Mouse (Mus musculus) Muller cell, postnatal 12 days (primary cell): Measurements from ENCODE around the gene Ppm1d.
A peak's percentile ranks its signal among the peaks of the same experiment; 100 is the strongest.

Experiments
- DNase-seq: peaks from one replicate; pipeline ENCODE4 v3.0.0-alpha.2; 2015; ENCODE audit errors: inconsistent ontology term

Gene Ppm1d

DNA sequence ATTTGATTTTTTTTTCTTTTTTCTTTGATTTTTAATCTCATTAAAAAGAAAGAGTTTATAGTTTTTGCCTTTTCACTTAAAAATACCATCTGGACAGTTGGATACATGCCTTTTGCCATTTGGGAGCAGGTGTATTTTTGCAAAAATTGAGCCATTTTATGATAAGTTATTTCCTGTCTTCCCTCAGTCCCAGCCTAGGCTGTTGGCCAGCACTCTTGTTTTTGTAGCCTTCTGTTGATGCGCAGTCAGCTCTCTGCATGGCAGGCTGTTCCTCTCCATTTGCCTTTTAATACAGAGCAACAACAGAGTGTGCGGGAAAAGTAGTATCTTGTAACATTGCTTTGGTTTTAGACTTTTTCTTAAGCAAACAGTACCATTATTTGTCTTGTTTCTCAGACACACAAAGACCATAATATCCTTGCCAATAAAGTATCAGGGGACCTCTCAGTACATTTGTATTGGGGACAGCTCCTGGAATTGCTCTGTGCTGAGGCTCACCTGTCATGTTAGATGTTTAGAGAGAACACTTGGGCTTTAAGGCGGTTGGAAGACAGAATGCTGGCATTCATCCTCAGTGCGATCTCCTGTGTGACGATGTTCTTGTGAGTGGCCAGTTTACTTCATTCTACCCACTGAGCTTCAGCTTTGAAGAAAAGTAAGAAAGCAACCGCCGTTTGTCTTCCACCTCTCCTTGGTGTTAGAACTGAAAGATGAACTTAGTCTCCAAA is 18.3 kb downstream of the Ppm1d start:
- DNase-seq = no peak

DNA sequence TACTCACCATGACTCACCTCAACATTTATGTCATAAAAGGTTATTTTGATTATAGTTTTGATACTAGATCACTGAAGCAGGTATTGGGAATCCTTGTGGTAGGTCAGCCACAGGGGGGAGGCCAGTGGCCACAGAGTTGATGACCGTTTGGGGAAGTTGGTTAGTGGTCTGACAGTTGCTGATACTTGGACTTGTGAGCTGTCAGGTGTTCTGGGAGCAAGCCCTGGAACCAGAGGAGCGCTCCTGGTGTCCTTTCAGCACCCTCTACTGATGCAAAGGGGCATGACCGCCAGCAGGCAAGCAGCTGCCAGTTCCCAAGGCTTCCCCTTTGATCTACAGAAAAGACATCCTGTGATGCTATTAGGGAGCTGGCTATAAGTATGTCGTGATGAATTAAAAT is 23.7 kb downstream of the Ppm1d start:
- peak; percentile 44 for DNase-seq

DNA sequence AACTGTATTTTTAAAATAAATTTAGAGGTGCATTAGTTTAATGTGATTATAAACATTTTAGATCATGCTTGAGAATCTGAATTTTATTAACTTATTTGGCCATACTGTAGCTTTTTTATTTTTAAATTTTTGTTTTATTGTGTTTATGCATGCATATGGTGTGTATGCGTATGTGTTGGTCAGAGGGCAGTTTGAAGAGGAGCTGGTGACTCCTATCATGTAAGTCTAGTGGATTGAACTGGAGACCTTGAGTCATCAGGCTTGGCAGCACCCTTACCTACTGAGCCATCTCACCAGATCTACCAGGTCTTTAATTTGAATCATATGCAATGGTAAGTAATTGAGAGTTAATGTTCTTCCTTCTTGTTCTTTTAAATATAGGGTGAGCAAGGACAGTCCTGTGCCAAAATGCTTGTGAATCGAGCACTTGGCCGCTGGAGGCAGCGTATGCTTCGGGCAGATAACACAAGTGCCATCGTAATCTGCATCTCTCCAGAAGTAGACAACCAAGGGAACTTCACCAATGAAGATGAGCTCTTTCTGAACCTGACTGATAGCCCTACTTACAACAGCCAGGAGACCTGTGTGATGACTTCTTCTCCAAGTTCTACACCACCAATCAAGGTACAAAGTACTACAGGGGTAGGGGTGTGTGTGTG is 28.3 kb downstream of the Ppm1d start:
- DNase-seq = no peak

DNA sequence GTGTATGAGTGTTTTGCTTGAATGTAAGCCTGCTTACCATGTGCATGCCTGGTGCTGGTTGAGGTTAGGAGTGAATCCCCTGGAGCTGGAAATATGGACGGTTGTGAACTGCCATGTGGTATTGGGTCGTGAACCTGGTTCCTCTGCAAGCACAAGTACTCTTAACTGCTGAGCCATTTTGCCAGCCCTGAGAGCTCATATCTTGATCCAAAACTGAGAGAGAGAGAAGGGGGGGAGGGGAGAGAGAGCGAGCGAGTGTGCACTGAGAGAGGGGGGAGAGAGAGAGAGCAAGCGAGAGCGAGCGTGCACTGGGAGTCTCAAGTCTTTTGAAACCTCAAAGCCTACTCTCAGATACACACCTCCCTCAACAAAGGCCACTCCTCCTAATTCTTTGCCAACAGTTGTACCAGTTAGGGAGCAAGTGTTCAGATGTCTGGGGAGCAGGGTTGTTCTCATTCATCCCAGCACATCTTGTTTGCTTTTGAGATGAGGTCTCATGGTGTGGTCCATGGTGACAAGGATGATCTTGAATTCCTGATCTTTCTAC is 29.1 kb downstream of the Ppm1d start:
- no peak for DNase-seq

DNA sequence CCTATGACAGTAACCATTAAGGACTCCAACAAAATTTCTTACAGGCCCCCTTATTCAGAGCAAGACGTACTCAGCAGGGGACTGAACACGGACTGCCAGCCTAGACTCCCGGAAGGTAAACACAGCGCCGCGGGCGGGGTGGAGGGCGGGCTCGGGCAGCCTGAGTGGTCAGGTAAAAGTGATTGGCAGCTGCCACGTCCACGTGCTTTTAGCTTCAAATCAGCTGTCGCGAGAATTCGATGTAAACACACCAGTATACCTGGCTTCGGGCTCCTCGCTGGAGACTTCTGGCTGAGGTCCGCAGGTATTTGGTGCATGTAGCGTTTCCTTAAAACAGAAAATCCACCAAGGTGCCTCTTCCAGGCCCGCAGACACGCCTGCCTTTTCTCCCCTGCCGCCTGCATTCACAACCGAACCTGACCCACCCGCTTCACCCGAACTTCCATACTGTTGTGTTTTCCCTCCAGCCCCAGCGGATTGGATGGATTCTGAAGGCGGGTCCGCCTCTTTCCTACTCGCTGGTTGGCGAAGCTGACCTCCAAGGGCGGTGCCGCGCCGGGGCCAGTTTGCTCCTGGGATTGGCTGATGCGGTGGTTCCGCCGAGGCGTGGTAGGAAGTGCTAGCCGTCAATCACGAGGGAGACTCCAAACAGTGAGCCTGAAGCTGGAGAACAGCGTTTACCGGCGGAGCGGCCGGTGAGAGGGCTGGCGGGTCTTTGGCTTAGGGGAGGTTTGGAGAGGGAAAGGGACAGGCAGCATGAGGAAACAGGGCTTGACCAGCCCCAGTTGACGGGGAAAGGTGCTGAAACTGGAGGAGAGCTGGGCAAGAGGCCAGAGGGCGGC is 41.7 kb downstream of the Ppm1d start, which contains the start of gene Bcas3:
Gene Bcas3, plus strand, starts transcription at position 629 of the 842 bp plus-strand sequence.
- peak; percentile 99 for DNase-seq

DNA sequence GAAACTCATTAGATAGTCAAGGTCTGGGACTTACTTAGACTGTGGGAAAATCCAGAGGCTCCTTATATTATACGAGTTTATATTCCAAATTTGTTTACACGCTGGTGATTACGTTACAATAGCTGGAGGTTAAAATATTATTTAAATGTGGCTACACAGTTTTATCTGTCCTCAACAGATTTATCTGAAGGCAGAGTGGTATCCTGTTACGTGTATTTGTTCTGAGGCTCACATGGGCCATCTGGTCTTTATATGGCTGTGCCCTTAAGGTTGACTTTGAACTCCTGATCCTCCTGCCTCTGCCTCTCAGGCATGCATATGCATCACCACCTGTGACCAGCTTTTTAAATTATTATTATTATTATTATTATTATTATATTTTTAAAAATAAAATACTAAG is 42.8 kb downstream of the Ppm1d start:
- no peak for DNase-seq

DNA sequence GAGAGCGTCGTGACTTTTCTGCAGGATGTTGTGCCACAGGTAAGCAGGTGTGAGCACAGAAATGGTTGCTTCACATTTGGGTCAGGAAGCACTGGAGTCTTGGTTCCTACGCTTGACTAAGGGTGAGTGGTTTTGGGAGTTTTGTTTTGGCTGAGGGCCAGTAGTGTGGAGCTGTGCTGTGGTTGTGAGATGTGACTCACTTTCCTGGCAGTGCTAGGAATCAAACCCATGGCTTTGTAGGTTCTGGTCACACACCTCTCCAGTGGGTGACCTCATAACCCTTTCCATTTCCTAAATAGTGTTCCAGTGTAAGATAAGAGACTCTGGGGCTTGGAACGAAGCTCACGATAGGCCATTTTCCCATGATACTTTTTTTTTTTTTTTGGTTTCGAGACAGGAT is 48.6 kb downstream of the Ppm1d start:
- DNase-seq = no peak

DNA sequence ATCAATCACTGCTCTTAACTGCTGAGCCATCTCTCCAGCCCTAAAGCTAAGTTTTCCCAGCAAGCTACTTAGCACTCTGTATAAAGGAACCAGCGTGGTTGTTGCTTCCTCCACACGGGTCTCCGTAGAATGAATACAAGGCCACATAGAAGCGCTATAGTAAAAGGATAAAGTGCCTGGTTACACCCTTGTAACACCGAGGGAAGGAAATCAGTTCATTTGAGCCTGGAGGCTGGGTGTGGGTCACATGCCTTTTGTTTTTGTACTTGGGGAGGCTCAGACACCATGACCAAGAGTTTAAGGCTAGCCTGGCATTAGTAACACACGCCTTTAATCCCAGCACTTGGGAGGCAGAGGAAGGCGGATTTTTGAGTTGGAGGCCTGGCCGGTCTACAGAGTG is 50.6 kb downstream of the Ppm1d start:
- DNase-seq = no peak

DNA sequence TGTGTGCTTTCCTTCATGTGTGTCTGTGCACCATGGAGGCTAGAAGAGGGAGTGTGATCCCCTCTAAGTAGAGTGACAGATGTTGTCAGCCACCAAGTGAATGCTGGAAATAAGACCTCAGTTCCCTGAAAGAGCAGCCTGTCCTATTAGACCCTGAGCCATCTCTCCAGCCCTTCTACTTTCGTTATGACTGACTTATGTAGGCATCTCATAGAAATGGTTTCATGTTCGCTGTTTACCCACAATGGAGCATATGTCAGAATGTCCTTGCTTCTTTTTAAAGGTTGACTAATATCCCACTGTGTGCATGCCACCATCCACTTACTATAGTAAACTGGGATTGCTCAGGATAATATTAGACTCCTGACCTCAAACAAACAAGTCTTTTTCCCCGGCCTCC is 55.1 kb downstream of the Ppm1d start:
- DNase-seq = no peak

DNA sequence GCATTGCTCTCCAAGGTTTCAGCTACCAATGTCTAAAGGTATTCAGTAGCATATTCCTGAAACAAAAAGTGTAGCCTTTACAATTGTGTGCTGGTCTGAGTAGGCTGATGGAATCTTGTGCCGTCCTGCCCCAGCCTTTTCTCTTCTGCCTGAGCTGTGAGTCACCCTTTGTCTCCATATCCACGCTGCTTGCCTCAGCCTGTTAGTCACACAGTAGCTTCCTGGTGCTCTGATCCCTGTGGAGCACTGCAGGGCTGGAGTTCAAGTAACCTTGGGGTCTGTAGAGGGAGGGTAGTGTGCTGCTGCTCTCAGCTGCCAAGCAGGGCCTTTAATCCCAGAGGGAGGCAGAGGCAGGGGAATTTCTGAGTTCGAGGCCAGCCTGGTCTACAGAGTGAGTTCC is 56.8 kb downstream of the Ppm1d start:
- peak; percentile 82 for DNase-seq

DNA sequence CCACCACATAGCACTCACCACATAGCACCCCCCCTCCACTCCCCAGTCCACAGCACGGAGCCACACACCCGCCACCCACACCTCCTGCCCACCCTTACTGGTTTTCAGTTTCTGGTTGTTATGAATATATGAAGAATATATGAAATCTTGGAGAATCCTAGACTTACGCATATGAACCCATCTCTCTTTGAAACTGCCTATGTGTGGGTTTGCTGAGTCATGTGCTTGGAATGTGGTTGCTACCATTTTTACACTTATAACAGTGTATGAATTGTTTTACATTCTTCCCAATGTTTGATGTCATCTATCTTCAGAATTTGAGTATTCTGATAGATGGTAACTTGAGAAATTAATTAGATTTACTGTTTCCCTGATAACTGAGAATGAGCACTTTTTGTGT is 68.0 kb downstream of the Ppm1d start:
- no peak for DNase-seq

DNA sequence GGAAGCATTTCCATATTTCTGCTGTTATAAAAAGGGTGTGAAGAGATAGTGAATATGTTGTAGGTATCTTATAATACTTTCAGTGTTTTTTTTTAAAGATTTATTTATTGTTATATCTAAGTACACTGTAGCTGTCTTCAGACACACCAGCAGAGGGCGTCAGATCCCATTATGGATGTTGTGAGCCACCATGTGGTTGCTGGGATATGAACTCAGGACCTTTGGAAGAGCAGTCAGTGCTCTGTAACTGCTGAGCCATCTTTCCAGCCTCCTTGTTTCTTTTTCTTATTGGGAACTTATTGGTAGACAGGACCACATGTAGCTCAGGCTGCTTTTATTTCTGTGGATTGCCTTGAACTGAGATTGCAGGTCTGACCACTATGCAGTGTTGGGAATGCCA is 69.0 kb downstream of the Ppm1d start:
- no peak for DNase-seq

DNA sequence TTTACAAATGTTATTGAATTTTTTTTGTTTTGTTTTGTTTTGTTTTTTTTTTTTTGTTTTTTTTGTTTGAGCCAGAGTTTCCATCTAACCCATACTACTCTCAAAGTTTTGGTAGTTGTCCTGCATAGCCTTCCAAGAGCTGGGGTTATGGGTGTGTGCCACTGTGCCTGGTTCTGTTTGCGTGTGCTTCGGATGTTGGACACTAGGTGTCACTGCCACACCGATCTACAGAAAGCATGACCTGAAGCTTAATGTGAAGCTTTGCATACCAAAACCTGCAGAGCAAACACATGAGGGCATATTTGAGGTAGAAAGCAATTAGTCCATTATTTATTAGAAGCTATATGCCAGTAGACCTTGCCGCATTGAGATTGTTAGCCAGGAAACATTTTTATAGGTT is 71.0 kb downstream of the Ppm1d start:
- peak; percentile 80 for DNase-seq

DNA sequence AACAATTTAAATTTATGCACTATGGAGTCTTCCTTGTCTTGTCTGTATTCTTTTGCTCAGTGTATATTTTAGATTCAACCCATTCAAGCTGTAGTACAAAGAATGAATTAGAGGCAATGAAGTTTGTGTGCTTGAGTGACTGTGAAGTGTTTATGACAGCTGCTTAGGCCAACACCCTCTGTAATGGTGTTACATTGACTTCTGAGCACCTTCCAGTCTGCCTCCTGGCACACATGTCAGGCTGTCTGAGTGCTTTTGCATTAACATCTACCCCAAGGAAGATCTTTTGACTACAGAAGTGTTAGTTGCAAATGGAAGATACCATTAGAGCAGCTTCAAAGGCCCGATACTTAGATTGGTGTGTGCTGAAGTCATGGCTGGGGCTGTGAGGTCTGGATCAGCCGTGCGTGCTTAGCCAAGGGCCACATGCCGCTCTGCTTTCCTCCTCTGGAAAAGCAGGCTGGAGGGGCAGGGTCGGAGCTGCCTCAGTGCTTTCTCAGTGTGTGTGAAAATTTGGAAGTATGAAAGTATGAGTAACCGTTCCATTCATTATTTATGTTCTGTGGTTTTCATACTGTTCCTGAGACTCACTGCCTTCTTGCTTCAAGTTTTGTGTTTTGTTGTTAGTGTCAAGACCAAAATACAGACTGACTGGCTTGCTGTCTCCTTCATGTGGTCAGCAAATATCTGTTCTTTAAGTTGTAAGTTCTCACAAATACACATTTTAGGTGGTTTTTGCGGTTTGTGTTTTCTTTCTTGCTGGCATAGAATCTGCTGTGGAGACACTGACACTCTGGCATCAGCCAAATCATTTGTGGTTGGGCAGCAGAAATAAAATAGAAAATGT is 73.2 kb downstream of the Ppm1d start:
- DNase-seq = peak; percentile 86

DNA sequence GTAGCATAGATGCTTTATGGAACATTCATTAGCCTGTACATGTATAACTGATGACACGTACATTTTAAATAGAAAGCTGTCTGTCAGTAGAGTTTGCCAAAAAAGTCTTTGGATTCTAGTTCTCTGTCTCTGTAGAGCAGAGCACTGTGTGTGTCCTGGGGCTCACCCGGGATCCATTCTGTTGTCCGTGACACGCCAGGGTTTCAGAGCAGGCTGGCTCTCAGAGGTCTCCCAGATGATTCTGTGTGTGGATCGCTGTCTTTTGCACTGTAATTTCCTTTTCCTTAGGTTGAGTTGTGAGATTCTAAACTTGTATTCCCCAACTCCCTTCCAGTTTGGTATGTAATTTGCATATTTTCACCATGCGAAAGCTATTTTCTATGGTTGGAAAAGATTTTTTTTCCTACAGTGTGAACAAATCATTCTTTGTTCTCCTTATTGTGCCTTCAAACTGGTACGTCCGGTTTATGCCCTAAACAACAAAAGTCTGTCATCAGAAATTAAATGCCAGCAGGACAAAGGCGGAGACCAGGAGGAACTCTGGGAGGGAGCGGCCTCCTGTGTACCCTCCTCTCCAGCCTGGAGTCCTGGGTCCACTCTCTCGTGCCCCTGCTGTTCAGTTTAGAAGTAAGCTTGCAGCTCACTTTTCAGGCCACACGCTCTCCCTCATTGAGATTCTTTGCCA is 81.3 kb downstream of the Ppm1d start:
- DNase-seq = peak; percentile 93

DNA sequence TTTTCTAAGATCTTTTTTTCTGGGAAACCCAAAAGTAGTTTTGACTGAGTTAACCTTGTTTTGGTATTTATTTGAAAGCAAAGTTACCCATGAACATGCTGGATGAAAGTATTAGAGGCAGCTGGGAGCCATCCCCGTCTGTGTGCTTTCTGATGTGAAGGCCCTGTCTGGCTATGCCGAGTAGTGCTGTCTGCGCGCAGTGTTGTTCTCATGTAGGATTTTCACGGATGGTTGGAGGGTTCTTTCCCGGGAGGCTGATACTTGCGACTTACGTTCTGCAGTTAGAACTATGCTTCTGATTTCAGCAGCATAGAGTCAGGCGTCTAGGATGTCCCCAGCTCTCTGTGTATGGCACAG is 81.8 kb downstream of the Ppm1d start:
- no peak for DNase-seq

DNA sequence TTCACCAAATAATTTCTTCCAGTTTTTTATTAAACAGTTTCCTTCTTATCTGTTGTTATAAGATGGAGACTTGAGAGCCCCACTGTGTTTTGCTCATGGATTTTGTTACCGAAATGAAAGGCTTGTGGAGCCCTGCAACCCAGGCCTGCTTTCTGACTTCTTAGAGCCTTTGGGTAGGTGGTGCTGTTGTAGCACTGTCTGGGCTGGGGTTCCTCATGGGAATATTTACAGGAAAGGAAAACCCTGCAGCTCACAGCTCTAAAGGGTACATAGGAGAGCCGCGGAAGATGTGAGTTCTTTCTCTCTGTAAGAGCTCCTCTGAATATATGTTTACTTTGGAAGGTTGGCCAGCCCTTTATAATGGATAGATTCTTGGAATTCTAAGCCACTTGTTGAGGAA is 82.9 kb downstream of the Ppm1d start:
- peak; percentile 56 for DNase-seq

DNA sequence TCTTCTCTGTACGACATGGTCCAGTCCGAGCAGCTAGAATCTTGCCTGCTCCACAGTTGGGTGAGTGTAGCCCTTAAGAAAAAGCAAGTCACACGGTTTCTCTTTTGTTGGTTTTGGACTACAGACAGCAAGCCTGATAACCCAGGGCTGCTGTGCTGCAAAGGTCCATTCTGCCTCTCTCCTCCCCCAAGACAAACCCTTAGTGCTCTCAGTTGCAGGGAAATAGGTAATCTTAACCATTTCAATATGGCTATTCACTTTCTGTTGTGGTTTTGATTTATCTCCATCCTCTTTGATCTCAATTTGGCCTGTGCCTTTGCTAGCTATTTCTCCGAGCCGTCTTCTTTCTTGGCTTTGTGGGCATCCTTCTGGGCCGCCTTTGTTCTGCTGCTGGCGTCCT is 84.3 kb downstream of the Ppm1d start:
- DNase-seq = peak; percentile 40
